Mouse (Mus musculus): ENCODE measurements around the gene Faf1. TPM values are rescaled to one million over a fixed set of nuclear protein-coding genes. Genes with fewer than 3 reads are reported as not detected.

Faf1 gene
- total RNA-seq, 2 experiments from 2014 or later: 68.3 to 105 TPM

DNA sequence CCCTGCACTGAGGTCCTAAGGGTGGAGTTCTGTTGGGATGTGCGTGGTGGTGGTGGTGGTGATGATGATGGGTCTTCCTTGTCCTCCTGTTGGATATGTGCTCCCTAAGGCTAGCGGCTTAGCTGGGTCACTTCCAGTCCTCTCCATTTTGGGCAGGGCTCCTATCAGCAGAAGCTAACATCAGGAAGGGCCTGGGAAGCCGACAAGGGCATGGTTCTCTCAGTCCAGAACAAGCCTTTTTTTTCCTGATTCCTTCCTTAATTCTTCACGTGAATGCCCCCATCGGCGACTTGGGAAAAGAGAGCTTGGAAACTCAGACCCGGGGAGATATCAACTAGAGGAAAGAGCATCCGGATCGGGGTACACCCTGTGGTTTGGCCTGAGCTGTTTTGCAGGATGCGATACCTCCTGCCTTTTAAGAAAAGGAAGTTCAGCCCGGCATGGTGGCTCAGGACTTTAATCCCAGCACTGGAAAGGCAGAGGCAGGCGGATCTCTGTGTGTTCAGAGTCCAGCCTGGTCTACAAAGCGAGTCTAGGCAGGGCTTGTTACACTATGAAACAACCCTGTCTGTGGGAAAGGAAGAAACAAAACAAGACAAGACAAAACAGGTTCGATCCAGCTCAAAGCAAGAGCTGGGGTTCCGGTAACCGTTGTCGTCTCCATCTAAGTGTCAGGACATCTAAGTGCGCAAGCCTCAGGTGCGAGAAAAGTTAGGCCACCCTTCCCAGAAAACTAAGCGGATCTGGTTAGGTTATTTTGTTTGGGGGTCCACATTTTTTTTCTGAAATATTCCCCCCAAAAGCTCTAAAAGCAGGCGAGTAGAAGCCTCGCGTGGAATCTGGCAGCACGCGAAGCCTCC lies 299.2 kb downstream of the Faf1 start:
- no peak for ATAC-seq (replicated peaks; ENCODE audit: low FRiP score, poor library complexity, severe bottlenecking)

DNA sequence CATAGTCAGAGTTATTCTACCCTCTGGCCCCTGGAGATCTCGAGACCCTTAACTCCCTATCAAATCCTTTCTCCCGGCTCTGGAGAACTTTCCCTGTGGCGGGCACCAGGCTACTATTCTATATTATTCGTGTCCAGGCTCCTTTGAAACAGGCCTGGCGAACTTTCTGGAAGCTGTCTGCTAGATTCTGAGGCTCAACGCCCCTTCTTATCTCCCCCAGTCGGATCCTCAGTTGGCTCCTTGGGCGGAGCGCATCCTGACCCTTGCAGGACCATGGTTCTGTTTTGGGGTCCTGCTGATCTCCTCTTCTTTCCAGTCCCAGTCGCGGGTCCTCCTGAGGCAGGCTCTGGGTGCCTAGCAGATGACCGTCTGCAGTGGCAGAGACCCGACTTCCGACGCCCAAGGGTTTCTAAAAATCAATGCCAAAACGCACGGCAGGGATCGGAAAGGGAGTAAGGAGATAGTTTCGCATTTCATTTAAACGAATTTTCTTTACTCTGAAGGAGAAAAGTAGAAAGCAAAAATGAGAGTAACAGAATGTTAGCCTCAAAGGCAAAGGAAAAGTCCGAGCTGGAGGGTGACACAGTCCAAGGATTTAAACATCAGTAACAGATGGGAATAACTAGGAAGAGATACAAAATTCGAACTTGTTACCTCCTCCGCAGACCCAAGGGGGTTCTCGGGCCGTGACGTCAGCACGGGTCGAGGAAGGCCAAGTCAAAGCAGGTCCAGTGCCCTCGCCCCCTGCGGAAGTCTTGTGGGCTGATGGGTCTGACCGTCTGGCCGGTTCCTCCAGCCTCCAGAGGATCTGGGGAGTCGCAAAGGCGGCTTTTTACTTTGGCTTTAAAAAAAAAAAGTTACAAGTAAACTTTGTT lies 300.1 kb downstream of the Faf1 start:
- ATAC-seq (replicated peaks; ENCODE audit: low FRiP score, poor library complexity, severe bottlenecking): no peak

DNA sequence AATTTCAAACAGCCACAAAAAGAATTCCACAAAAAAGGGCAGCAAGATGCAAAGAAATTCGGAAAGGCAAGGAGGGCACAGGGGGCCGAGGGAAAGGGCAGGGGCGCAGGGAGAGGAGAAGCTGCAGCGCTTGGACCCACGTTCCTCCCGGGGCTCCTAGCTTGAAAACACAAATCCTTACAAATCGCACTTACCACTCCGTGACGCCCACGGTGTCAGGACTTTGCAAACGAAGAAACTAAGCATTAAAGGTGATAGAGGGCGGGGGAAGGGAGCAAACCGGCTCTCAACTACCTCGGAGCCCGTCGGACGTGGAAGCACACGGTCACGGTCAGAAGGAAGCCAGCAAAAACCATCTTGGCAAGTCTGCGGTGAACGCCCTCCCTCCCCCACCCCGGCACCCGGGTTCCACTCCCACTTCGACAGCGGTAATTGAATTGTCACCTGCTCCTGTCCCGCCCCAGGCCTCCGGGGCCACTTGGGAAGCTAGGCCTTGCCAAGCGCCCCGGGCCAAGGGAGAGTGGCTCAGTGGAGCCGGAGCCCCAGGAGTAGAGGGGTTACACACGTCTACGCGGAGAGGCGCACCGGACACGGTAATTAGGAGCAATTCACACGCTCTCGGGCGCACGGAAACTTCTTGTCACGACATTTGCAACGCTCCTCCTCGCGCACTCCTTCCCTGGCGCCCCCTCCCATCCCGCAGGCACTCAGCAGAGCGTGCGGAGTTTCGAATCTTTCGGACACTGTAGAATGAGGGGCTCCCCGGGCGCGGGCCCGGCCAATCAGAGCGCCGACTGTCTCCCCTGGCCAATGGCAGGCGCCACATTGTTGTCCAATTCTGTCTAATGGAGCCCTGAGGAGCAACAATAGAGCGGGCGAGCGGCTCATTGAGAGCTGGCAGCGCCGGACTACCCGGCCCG lies 301.0 kb downstream of the Faf1 start, which contains the start of gene Dmrta2:
Gene Dmrta2, plus strand, starts transcription at position 906 of the 920 bp plus-strand sequence.
- ATAC-seq (replicated peaks; ENCODE audit: low FRiP score, poor library complexity, severe bottlenecking): no peak

DNA sequence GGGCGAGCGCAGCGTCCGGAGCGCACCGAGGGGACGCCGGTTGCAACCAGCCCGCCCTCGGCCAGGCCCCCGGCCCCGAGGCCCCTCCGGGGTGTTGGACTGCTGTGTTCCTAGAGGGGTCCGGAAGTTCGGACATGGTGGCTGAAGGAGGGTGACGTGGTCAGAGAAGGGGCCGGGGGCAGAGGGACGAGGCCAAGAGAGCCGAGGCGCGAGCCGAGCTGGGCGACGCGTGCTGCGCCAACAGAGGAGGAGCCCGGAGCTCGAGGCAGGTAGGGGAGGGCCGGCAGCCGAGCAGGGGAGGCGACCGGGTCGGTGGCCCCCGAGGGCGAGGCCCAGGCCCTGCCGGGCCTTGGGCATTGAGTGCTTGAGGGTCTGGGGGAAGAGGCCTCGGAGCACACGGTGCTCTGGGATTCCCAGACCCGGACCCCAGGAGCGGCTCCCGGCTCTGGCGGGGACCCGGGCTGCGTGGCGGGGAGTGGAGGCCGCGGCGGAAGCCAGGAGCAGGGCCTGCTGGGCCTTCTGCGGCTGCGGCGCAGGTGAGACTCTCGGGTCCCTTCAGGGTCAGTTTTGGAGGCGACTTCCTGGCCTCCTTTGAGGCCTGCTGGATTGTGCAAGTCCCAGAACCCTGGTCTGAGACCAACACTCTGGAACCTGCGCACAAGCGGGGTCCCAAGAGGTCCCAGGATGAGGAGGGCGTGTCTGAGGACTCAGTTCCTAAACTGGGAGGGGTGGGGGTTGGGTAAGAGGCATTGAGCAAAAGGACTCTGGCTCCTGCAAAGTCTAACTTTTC lies 301.9 kb downstream of the Faf1 start:
- no peak for ATAC-seq (replicated peaks; ENCODE audit: low FRiP score, poor library complexity, severe bottlenecking)

DNA sequence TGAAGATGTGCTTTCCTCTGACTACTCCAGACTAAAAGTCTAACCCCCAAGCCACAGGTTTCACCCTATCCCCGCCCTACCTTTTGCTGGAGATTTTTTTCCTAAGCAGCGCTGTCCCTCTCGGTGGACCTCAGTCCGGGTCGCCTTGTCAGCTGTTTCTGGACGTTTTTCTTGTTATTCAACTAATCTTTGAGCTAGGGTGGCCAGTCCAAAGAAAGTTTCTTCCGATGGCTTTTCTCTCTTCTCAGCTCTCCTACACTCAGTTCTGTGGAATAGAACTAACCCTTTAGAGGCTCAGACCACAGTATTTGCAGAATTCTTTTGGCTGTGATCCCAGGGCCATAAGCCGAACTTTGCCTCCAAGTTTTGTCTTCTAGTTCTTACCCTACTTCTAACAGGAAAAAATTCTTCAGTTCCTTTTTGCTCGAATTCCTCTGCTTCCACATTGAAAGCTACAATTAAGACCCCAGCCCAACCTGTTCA lies 302.5 kb downstream of the Faf1 start:
- ATAC-seq (replicated peaks; ENCODE audit: low FRiP score, poor library complexity, severe bottlenecking): no peak

DNA sequence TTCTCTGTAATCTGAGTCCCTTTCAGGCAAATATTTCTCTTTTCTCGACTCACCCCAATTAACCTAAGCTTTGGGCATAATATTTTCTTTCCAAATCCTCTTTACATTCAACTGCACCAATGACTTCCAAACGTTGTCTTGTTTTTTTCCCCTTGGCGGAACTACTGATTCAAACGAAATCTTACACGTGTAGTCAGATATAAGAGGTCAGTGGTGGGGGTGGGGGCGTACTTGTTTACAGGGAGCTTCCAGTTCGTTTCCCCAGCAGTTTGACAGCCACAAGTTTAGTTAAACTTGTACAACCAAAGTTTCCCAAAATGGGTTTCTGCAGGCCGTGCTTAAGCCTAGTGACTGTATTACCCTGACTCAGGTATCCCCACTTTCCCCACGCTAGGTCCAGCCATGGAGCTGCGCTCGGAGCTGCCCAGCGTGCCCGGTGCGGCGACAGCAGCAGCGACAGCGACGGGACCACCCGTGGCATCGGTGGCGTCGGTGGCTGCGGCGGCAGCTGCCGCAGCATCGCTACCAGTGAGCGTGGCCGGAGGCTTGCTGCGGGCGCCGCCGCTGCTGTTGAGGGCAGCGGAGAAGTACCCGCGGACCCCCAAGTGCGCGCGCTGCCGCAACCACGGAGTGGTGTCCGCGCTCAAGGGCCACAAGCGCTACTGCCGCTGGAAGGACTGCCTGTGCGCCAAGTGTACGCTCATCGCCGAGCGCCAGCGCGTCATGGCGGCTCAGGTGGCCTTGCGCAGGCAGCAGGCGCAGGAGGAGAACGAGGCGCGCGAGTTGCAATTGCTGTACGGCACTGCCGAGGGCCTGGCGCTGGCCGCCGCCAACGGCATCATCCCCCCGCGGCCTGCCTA lies 303.3 kb downstream of the Faf1 start:
- ATAC-seq (replicated peaks; ENCODE audit: low FRiP score, poor library complexity, severe bottlenecking): no peak

DNA sequence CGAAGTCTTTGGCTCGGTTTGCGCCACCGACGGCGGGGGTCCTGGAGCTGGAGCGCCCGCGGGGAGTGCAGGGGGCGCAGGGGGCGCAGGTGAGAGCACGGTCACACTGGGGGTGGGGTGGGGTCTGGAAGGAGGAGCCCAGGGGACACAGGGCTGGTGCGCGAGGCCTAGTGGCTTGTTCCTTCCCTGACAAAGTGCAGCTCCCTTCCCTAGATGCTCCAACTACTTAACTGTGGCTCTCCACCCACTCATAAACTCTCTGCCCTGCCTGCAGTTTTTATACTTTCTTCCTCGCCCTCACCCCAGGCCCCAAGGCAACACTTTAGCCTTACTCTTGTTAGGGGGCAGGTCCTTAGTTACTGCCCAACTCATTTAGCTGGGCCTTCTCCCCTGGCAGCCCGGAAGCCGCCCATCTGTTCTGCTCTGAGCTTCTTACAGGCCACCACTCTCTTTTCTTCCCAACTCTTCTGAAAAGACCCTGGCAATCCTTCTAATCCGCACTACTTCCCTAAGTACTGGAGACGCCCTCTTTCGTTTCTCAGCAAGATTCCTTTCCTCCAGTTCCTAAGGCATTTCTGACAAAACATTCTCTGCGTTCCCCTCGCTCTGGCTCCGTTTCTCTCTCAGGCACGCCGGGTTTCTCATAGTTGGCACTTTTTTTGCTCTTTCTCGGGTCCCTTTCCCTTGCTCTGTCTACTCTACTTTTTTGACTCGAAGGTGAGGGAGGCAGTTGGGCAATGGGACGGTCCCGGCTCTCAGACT lies 304.1 kb downstream of the Faf1 start:
- ATAC-seq (replicated peaks; ENCODE audit: low FRiP score, poor library complexity, severe bottlenecking): no peak

DNA sequence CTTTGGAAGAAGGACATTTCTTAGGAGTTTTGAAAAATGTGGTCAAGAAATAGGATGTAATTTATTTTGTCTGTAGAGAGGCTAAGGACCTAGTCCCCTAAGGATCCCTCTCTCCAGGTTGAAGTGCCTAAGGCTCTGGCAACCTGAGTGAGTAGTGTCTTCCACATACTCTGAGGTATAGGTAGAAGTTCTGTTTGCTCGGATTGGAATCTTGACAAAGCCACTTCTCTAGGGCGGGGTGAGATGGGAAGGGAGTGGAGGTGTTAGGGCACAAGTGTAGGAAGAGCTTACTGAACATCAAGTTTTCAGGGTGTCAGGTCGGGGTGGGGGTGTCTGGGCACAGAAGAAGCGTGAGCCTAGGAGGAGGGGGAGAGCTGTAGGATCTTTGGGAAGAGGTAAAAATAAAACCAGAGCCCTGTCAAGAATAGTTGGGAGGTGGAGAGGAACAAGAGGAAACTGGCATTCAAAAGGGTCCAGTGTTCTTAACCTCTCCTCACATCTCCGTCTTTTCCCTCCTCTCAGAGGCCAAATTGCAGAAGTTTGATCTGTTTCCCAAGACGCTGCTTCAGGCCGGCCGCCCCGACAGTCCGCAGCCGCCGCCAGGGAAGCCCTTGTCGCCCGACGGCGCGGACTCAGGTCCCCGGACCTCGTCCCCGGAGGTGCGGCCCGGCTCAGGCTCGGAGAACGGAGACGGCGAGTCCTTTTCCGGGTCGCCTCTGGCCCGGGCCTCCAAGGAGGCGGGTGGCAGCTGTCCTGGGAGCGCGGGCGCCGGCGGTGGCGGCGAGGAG lies 304.9 kb downstream of the Faf1 start:
- ATAC-seq (replicated peaks; ENCODE audit: low FRiP score, poor library complexity, severe bottlenecking): no peak

DNA sequence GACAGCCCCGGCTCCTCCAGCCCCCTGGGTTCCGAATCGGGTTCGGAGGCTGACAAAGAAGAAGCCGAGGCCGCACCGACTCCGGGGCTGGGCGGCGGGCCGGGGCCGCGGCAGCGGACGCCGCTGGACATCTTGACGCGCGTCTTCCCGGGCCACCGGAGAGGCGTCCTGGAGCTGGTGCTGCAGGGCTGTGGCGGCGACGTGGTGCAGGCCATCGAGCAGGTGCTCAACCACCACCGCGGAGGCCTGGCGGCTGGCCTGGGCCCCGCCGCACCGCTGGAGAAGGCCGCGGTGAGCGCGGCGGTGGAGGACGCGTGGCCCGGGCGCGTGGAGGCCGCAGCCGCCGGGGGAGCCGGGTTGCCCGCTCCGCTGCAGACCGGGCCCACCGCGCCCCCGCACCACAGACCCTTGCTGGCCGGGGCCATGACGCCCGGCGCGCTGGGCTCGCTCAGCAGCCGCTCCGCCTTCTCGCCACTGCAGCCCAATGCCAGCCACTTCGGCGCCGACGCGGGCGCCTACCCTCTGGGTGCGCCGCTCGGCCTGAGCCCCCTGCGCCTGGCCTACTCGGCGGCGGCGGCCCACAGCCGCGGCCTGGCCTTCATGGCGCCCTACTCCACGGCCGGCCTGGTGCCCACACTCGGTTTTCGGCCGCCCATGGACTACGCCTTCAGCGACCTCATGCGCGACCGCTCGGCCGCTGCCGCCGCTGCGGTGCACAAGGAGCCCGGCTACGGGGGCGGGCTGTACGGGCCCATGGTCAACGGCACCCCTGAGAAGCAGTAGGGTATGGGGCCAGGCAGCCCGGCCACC lies 305.7 kb downstream of the Faf1 start:
- no peak for ATAC-seq (replicated peaks; ENCODE audit: low FRiP score, poor library complexity, severe bottlenecking)

DNA sequence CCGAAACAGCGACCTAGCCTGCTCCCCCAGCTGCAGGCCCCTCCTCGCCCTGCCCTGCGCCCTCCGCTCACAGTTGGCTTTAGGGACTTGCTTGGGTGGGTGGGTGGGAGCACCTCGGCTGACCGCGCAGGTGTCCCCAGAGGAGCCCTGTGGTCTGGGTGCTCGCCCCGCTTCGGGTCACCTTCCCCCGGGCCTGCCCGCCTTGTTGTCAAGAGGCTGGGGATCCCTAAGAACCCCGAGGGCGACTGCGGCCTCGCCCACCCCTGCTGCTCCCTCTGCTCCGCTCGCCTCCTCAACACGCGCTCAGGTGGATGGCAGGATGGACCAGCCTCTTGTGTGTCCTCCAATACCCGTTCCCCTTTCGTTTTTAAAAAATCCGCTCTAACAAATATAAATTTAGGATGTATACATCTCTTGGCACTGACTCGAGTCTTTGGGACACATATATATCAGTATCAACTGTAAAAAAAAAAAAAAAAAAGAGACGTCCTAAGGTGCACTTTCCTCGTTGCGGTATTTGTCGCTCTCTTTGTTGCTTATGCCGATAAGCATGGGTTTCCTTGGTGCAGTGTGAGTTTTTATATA lies 306.4 kb downstream of the Faf1 start:
- no peak for ATAC-seq (replicated peaks; ENCODE audit: low FRiP score, poor library complexity, severe bottlenecking)

DNA sequence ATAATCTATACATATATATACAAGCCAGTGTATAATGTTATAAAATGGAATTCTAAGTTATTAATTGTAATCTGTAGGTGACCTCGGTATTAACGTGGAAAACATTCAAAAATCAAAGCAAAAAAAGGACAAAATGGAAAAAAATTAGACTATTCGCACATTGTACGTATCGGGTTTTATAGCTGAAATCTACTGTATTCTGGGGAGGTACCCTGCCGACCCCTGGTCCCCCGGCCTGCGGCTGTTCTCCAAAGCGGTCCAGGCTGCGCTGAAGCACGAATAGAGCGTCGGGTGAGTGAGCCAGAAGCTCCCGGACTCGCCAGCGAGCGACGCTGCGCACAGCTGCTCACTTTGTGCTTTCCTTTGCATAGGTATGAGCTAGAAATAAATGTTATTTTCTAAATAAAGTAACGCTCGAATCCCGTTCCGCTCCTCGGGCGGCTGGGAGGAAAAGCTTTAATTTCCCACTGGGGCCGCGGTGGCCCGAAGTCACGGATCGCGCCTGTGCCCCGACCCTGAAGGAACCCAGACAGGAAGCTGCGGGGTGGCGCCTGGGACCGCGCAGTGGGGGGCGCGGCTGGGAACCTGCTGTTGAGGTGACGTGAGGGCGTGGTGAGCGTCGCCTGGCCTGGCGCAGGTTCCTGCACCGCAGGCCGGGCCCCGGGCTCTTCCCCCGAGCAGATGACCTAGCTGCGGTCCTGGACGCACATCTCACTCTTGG lies 307.1 kb downstream of the Faf1 start:
- ATAC-seq (replicated peaks; ENCODE audit: low FRiP score, poor library complexity, severe bottlenecking): no peak

DNA sequence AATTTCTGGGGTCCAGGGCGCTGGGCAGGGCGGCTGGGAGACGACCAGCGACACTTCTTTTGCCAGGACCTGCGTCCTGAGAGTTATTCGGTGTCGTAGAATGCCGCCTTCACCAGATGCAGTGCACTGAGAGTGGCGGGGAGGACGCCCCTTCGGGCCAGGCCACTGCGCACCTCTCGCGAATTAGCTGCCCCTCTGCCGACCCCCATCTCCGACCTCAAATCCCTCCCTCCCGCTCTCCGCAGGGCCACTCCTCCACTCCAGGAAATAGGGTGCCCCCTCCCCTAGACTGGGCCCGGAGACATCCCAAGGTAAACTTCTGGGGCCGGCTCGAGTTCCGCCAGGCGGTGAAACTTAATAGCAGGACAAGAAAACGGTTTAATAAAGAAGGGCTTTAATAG lies 307.6 kb downstream of the Faf1 start:
- no peak for ATAC-seq (replicated peaks; ENCODE audit: low FRiP score, poor library complexity, severe bottlenecking)

DNA sequence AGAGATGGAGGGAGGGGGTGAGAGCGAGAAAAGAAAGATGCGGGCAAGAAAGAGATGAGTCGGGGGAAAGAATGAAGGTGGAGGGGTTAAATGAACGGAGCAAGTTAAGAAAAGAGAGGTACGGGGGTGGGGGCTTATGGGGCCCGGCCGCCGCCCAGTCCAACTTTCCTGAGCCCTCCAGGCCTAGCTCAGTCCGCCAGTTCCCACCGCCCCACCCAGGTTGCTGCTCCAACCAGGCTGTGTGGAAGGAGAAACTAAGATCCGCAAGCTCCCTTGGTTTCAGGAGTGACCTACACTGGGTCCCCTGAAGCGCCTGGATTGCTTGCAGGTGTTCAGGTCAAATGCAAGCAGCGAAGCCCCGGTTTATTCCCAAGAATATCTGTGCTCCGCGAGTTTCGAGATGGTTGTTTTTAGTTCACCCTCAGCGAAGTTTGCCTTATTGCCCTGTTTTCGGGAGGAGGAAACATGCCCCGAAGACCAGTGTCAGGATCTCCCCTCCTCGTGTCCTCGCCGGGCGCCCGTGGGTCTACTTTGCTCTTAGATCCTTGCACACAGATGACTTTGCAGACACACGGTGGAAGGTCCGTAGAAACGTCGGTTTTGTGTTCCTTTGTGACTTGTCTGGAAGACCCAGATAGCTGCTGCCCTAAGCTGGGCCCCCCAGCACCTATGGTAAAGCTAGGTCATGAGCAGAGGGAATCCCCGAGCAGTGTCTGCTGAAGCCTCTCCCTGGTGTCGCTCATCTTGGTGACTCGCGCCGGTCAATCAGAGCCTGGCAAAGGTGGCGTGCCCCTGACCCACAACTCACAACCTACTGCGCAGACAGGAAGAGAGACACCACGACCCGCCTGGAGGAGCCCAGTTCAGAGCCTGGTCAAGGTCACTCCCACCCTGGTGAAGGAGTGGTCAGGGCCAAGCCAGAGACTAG lies 308.4 kb downstream of the Faf1 start:
- no peak for ATAC-seq (replicated peaks; ENCODE audit: low FRiP score, poor library complexity, severe bottlenecking)
